Mouse (Mus musculus) megakaryocyte, embryonic 14.5 days (primary cell): Measurements from ENCODE around the gene Lrrc25. TPM values are rescaled to one million over a fixed set of nuclear protein-coding genes. Genes with fewer than 3 reads are reported as not detected.
A peak's percentile ranks its signal among the peaks of the same experiment; 100 is the strongest.

Experiments
- H3K27me3 ChIP-seq: replicated peaks from 2 replicates; pipeline ENCODE3; 2012; ENCODE audit warnings: inconsistent platforms
- H3K36me3 ChIP-seq: replicated peaks from 2 replicates; pipeline ENCODE3; 2012; ENCODE audit warnings: low read length, inconsistent platforms, mixed read lengths
- H3K4me1 ChIP-seq: 2 replicates; pipeline ENCODE4 v1.6.1; 2012; ENCODE audit warnings: inconsistent platforms
- H3K4me3 ChIP-seq: replicated peaks from 2 replicates; pipeline ENCODE3; 2012; ENCODE audit warnings: moderate library complexity, mild to moderate bottlenecking, inconsistent platforms
- H3K9me3 ChIP-seq: 2 replicates; pipeline ENCODE4 v1.6.1; 2012; ENCODE audit warnings: inconsistent platforms
- FLI1 ChIP-seq: IDR thresholded peaks from 2 replicates; pipeline ENCODE4 v1.6.1; 2012; ENCODE audit warnings: low read length, inconsistent platforms, mixed read lengths
- GATA1 ChIP-seq: IDR thresholded peaks from 3 replicates; pipeline ENCODE4 v1.6.1; 2012; ENCODE audit warnings: mixed read lengths, low read length, inconsistent platforms, borderline replicate concordance
- polyA plus RNA-seq: library from polyadenylated mRNA; stranded (reverse); fragments of >175 nt; gene quantifications from 2 replicates; pipeline ENCODE4 v1.2.3, GENCODE M21; 2012; ENCODE audit warnings: low replicate concordance; ENCODE audit not compliant: insufficient read depth

Lrrc25 gene
- polyA plus RNA-seq, 1 experiment = 34.7 TPM

DNA sequence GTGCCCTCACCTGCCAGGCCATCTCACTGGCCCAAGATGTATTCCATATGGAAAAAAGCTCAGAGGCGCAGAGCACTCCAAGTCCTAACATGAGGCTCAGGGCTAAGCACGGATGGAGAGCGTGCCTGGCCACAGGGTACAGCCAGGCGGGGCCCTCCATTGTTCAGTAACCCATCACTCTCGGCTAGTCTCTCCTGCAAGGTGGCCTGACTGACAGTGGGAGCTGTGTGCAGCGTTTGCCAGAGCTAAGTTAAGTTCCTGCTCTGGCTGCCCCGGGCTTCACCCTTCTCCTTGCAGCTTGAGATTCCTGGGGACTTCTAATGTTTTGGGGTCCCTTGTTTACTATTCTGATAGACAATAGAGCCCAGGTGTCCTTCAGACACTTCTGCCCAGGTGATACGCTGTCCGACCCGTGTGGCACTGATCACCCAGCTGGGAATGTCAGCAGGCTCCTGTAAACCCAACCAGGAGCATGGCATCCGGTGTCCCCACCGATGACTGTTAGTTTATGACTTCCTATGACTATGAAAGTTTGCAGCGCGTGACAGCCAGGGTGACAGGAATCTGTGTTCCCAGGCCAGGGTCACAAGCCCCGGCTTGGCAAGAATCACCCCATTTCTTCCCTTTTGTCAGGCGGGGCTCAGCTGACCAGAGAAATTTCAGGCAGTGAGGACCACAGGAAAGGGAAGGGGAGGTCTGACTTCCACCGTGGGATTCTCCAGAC lies 29.7 kb downstream of the Lrrc25 start:
- Histone ChIP-seq H3K27me3 (no peaks in the 10 kb centered on the region), H3K4me1 (peaks cover 73% of the 10 kb centered on the region), H3K9me3 (no peaks in the 10 kb centered on the region), H3K36me3 (peaks cover 34% of the 10 kb centered on the region), H3K4me3 (no peak overlapping the region)
- TF ChIP-seq GATA1 (no peak), FLI1 (no peak)

DNA sequence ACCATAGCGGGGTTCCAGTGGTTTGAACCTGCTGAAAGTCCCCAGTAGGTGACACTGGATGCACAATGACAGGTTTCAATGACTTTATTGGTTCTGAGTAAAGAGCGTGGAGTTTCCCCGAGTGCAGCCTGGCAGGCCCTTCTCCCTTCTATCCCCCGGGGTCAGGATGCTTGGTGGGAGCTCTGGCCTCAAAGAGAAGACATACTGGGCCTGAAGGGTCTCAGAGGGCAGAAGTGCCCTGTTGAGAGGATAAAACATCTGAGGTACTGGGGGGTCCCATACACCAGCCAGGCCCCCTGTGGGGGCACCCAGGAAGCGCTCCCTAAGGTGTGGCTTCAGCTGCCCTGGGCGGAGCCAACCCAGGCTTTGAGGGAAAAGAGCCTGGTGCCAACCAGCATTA lies 30.4 kb downstream of the Lrrc25 start:
- no peaks in the 10 kb centered on the region for H3K27me3 ChIP-seq
- peaks cover 80% of the 10 kb centered on the region for H3K4me1 ChIP-seq
- no peaks in the 10 kb centered on the region for H3K9me3 ChIP-seq
- peaks cover 41% of the 10 kb centered on the region for H3K36me3 ChIP-seq
- no peak for TF ChIP-seq GATA1
- TF ChIP-seq FLI1 = no peak
- H3K4me3 ChIP-seq = no peak overlapping the region

DNA sequence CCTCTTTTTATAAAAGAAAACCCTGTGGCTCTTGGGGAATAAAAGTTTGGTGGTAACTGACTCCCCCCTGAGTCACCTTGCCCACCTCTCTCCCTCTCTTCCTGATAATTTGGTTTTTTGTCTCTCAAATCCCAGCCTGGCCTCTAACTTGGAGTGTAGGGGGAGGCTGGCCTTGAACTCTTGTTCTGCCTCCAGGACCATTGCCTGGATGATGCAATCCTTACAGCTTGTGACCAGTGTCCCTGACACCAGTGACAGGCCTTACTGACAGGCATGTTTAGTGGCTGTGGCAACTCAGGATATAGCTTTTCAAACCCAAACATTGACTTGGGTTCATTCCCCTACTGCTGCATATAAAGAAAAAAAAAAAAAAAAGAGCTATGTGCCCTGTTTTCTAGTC lies 30.8 kb downstream of the Lrrc25 start:
- H3K36me3 ChIP-seq = peaks cover 45% of the 10 kb centered on the region
- no peaks in the 10 kb centered on the region for H3K27me3 ChIP-seq
- no peak overlapping the region for H3K4me3 ChIP-seq
- no peak for TF ChIP-seq GATA1
- TF ChIP-seq FLI1 = no peak
- no peaks in the 10 kb centered on the region for H3K9me3 ChIP-seq
- peaks cover 80% of the 10 kb centered on the region for H3K4me1 ChIP-seq

DNA sequence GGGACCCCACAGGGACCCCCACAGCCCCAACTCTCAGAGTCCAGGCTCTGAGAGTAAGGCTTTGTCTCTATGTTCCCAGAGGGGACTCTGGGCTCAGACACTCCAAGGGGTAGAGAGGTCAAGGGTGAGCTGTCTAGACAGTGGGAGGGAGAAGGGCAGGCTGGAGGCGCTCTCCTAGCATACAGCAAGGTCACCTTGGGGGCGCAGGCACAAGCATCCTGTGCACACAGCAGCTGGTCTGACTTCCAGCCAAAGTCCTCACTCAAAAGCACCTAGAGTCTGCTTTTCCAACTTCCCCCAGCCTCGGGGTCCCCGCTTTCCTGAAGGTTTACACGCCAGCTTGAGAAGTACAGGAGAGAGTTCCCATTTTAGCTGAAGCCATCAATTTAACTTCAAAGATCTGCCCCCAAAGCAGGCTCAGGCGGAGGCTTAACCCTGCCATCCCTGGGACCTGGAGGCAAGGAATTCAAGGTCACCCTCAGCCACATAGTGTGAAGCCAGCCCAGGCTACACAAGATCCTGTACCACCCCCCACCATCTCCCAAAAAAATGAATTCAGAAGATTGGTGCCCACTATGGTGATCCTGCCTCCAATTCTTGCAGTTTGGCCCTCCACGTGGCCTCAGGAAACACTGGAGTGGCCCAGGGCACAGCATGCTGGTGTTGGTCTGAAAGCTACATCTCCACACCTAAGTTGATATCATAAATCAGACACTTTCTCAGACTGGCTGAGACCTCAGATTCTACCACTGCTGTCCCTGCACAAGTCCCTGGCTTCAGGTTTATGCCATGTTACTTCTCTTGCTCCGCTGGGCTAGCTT lies 31.6 kb downstream of the Lrrc25 start:
- H3K27me3 ChIP-seq = no peaks in the 10 kb centered on the region
- TF ChIP-seq GATA1 (no peak), FLI1 (no peak)
- peaks cover 53% of the 10 kb centered on the region for H3K36me3 ChIP-seq
- no peaks in the 10 kb centered on the region for H3K9me3 ChIP-seq
- peaks cover 85% of the 10 kb centered on the region for H3K4me1 ChIP-seq
- no peak overlapping the region for H3K4me3 ChIP-seq

DNA sequence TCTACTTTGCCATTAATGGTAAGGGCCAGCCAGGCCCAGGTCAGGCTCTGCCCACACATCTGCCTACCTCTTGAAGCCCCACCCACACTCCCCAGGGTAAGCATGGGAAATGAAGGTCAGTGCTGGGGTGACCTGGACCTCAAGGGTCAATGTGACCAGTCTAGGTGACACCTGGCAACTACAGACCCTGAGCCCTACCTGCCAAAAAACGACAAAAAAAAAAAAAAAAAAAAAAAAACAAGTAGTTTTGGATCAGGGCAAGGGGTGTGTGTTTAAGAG lies 32.1 kb downstream of the Lrrc25 start:
- no peak for TF ChIP-seq GATA1
- TF ChIP-seq FLI1 = no peak
- H3K36me3 ChIP-seq = peaks cover 59% of the 10 kb centered on the region

DNA sequence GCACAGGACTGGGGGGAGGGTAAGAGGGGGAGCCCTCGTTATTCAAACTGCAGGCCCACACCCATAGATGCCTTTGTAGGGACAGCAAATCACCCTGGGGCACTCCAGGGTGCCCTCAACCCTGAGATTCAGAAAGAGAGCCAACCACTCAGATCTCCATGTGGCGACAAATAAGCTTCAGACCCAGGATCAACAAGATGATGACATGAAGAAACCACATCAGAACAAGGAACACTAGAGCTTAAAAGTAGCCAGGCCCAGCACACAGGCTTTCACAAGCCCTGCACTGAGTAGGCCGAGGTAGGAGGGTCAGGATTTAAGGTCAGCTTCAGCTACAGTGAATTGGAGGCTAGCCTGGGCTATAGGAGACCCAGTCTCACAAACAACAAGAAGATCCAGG lies 33.0 kb downstream of the Lrrc25 start:
- no peak for TF ChIP-seq GATA1
- no peak for TF ChIP-seq FLI1
- Histone ChIP-seq H3K27me3 (no peaks in the 10 kb centered on the region), H3K4me3 (no peak overlapping the region), H3K9me3 (no peaks in the 10 kb centered on the region), H3K36me3 (peaks cover 63% of the 10 kb centered on the region), H3K4me1 (peaks cover 84% of the 10 kb centered on the region)

More for the DNA sequence above, 32.1 kb downstream of the Lrrc25 start:
- H3K9me3 ChIP-seq = no peaks in the 10 kb centered on the region
- peaks cover 85% of the 10 kb centered on the region for H3K4me1 ChIP-seq
- H3K27me3 ChIP-seq = no peaks in the 10 kb centered on the region
- H3K4me3 ChIP-seq = no peak overlapping the region

DNA sequence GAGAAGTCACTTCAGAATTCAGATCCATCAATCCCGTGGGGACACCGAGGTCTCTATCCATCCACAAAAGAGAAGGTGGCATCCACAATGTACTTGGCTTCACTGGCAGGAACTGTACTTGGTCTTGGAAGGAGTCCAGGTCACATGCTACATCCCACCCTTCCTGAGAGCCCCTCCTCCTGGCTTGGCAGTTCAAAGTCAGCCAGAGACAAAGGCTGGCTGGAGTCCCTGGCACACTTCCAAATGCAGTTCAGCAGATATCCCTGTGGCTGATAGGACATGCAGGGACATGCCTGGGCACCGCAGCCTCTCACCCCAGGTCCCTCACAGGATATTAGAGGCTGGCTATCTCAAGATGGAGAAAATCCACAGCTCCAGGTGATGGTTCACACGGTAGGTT lies 33.4 kb downstream of the Lrrc25 start:
- no peaks in the 10 kb centered on the region for H3K27me3 ChIP-seq
- TF ChIP-seq GATA1 (no peak), FLI1 (no peak)
- H3K36me3 ChIP-seq = peaks cover 67% of the 10 kb centered on the region
- H3K9me3 ChIP-seq = no peaks in the 10 kb centered on the region
- H3K4me3 ChIP-seq = peak overlapping the region; percentile 46
- peaks cover 87% of the 10 kb centered on the region for H3K4me1 ChIP-seq

DNA sequence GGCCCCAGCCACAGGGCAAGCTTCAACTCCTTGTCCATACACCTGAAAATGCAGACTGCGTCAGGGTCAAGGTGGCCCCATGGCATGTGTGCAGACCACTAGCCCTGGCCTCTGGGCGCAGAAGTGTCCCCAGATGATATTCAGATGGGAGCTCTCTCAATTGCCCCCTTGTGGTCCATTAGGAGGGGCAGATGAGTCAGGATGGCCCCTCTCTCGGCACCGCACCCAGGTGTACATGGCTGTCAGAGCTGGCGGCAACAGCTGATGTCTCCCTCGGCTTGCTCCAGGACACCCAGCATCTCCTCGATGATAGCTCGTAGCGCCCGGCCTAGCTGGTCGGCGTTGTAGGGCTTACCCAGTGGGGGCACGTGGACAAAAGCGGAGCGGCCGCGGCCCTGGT lies 34.4 kb downstream of the Lrrc25 start:
- TF ChIP-seq FLI1 (no peak), GATA1 (no peak)
- Histone ChIP-seq H3K27me3 (no peaks in the 10 kb centered on the region), H3K4me1 (peaks cover 86% of the 10 kb centered on the region), H3K9me3 (no peaks in the 10 kb centered on the region), H3K36me3 (peaks cover 77% of the 10 kb centered on the region), H3K4me3 (no peak overlapping the region)

DNA sequence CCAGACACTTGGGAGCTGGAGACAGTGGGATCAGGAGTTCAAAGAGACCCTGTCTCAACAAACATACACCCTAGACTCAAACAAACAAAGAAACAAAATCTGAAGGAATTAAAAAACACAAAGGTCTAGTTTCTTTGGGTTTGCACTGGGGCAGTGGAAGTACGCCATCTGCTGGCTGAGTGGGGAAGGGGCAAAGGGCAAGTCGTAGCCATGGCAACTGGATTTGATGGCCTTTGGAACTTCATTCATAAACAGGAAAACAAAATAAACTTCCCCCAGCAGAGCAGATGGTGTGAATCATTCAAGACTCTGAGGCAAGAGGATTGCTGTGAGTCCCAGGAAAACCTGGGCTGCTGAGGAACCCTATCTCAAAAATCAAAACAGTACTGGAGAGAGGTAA lies 37.3 kb downstream of the Lrrc25 start:
- Histone ChIP-seq H3K27me3 (no peaks in the 10 kb centered on the region), H3K36me3 (peaks cover 96% of the 10 kb centered on the region), H3K4me3 (no peak overlapping the region), H3K9me3 (no peaks in the 10 kb centered on the region), H3K4me1 (peaks cover 68% of the 10 kb centered on the region)
- no peak for TF ChIP-seq GATA1
- TF ChIP-seq FLI1 = no peak

DNA sequence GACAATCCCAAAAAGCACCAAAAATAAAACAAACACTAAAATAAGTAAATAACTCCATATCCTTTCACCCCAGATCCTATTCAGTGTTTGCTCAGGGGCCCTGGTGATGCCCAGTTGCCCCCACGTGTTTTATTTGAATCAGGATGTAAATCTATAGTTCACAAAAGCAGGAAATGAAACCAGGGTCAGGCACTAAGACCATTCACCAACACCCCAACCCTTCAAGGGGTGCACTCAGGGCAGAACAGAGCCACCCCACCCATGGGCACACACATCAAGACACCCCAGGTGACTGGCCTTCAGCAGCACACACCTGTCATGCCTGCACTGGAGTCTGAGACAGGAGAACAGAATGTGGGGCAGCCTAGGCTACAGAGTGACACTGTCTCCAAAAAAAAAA lies 38.2 kb downstream of the Lrrc25 start:
- TF ChIP-seq FLI1 (no peak), GATA1 (no peak)
- Histone ChIP-seq H3K4me1 (peaks cover 68% of the 10 kb centered on the region), H3K36me3 (peaks cover 87% of the 10 kb centered on the region), H3K9me3 (no peaks in the 10 kb centered on the region), H3K27me3 (no peaks in the 10 kb centered on the region), H3K4me3 (no peak overlapping the region)
